Mouse (Mus musculus) lung, adult 10 weeks (tissue): ENCODE data around the gene Gm3618. TPM values are rescaled to one million over a fixed set of nuclear protein-coding genes. Genes with fewer than 3 reads are reported as not detected.

Experiments used
- polyA plus RNA-seq: library from polyadenylated mRNA; stranded (reverse); fragments of 350-450 nt; fragmentation: Illumina TruSeq; extraction: RNeasy Lipid Tissue Mini Kit (QIAGEN cat#74804); gene quantifications from one replicate; pipeline ENCODE4 v1.2.3, GENCODE M21; 2014; ENCODE audit warnings: low read depth, low replicate concordance; ENCODE audit not compliant: insufficient read depth

Gm3618 gene
- not detected for polyA plus RNA-seq

GRCm38 (mm10) chr14:6343578-6343977 is at the start of gene Gm3618:
Gene Gm3618 (minus strand): TSS chr14:6343678.

GRCm38 (mm10) chr14:6390219-6390618 is 46.7 kb upstream of the Gm3618 start, which contains the start of gene Gm16440:
Gene Gm16440 (minus strand): TSS chr14:6390319.

GRCm38 (mm10) chr14:6304743-6305142 is 38.7 kb downstream of the Gm3618 start, which contains the start of gene Gm21103:
Gene Gm21103 (minus strand): TSS chr14:6304843.

GRCm38 (mm10) chr14:6286931-6287715 is 56.4 kb downstream of the Gm3618 start, which contains the start of gene Gm3411:
Gene Gm3411 (minus strand): TSS chr14:6287250.

Other genes starting within 250 kb of the Gm3618 start
- gene Gm8206, start 249.7 kb downstream of the Gm3618 start, polyA plus RNA-seq, result not detected
- gene Gm3468, start 235.0 kb downstream of the Gm3618 start, polyA plus RNA-seq, result 0.15 TPM
- gene Gm3476, start 217.9 kb downstream of the Gm3618 start, polyA plus RNA-seq, result not detected
- gene Gm21560, start 124.4 kb downstream of the Gm3618 start, polyA plus RNA-seq, result not detected
- not detected for gene Gm3411, start 56.4 kb downstream of the Gm3618 start, polyA plus RNA-seq
- gene Gm21103, start 38.8 kb downstream of the Gm3618 start, polyA plus RNA-seq, result not detected
- gene Gm16440, start 46.6 kb upstream of the Gm3618 start, polyA plus RNA-seq, result not detected
- not detected for gene Gm3591, start 68.8 kb upstream of the Gm3618 start, polyA plus RNA-seq
- gene Gm3594, start 100.9 kb upstream of the Gm3618 start, polyA plus RNA-seq, result not detected
- gene Gm8356, start 193.6 kb upstream of the Gm3618 start, polyA plus RNA-seq, result not detected
- not detected for gene Gm3629, start 246.9 kb upstream of the Gm3618 start, polyA plus RNA-seq